Mouse (Mus musculus) limb, embryonic 14.5 days (tissue): ENCODE results near the gene Tpsb2. TPM values are rescaled to one million over a fixed set of nuclear protein-coding genes. Genes with fewer than 3 reads are reported as not detected.

Experiments
- ATAC-seq: fragments of 200-750 bp; cut with Nextera tagmentation; 2 replicates; pipeline ENCODE4 v1.8.0; 2017; ENCODE audit warnings: low read depth, moderate number of reproducible peaks, moderate TSS enrichment; ENCODE audit not compliant: low FRiP score
- DNase-seq: peaks from one replicate; pipeline ENCODE4 v3.0.0-alpha.2; 2015; ENCODE audit warnings: low spot score
- H3K27ac ChIP-seq: fragments of 300-500 bp; sonication (generic); replicated peaks from 2 replicates; pipeline ENCODE4 v1.5.1; 2014; ENCODE audit warnings: low read depth, mild to moderate bottlenecking, low read length, moderate library complexity, mixed read lengths
- H3K27me3 ChIP-seq: fragments of 300-500 bp; sonication (generic); 2 replicates; pipeline ENCODE4 v1.6.1; 2014; ENCODE audit warnings: low read length, mixed read lengths; ENCODE audit not compliant: control insufficient read depth, insufficient read depth
- H3K36me3 ChIP-seq: fragments of 300-500 bp; sonication (generic); 2 replicates; pipeline ENCODE4 v1.6.1; 2014; ENCODE audit warnings: mild to moderate bottlenecking, low read length, moderate library complexity, mixed read lengths; ENCODE audit not compliant: control insufficient read depth, insufficient read depth
- H3K4me1 ChIP-seq: fragments of 300-500 bp; sonication (generic); 2 replicates; pipeline ENCODE4 v1.6.1; 2014; ENCODE audit warnings: antibody characterized with exemption, low read length, mixed read lengths; ENCODE audit not compliant: control insufficient read depth, insufficient read depth
- H3K4me2 ChIP-seq: fragments of 300-500 bp; sonication (generic); replicated peaks from 2 replicates; pipeline ENCODE4 v1.6.1; 2014; ENCODE audit warnings: low read depth, mild to moderate bottlenecking, low read length, moderate library complexity; ENCODE audit not compliant: severe bottlenecking
- H3K4me3 ChIP-seq: fragments of 300-500 bp; sonication (generic); replicated peaks from 2 replicates; pipeline ENCODE4 v1.5.1; 2014; ENCODE audit warnings: low read length
- H3K9ac ChIP-seq: fragments of 300-500 bp; sonication (generic); 2 replicates; pipeline ENCODE4 v1.6.1; 2014; ENCODE audit warnings: mild to moderate bottlenecking, low read depth, low read length, moderate library complexity; ENCODE audit not compliant: severe bottlenecking
- H3K9me3 ChIP-seq: fragments of 300-500 bp; sonication (generic); 2 replicates; pipeline ENCODE4 v1.6.1; 2016; ENCODE audit warnings: low read length; ENCODE audit not compliant: control insufficient read depth
- POLR2A ChIP-seq: fragments of 200-500 bp; IDR thresholded peaks from 2 replicates; pipeline ENCODE4 v1.8.0; 2012; ENCODE audit warnings: inconsistent platforms, mild to moderate bottlenecking, moderate library complexity, borderline replicate concordance; ENCODE audit not compliant: insufficient read depth, insufficient read length; ENCODE audit errors: extremely low read depth
- WGBS: fragments of 180-500 bp; shearing (Covaris S2); extraction: QIAGEN DNeasy Blood & Tissue Kit; methylation state at CpG from one replicate; pipeline ENCODE4 v1.1.7; 2014; 5-methylcytosine and 5-hydroxymethylcytosine counted together
- polyA plus RNA-seq, 2 experiments: library from polyadenylated mRNA; depleted of rRNA in 1 of 2; stranded (reverse) in 1 of 2; unstranded in 1 of 2; fragments of >200 nt; fragmentation: Nextera tagmentation in 1 of 2; extraction: Ambion mirVana in 1 of 2; gene quantifications; 2 replicates each; pipeline versions ENCODE4 v1.2.1 to v1.2.3; 2012 to 2014

Tpsb2 gene
- polyA plus RNA-seq, 2 experiments, result 31.8 to 83.8 TPM

DNA sequence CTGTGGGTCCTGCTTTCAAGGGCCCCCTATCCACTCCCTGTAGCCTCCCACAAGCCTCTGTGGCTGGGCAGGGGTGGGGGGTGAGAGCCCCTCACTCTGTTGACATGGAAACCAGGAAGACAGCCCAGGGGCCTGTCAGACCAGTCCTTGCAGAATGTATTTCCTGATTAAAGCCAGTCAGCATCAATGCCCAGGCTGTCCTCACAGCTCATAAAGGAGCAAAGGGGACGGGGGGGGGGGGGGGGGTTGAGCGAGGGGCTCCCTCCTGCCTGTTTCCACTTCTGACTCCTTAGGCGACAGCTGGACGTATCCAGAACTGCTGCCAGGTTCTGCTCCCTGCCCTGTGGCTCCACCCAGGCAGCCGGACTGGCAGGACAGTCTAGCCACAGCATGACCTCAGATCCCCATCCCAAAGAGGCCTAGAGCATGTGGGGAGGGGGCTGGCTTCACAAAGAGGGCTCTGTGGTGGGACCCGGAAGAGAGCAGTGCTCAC is 49.4 kb downstream of the Tpsb2 start:
- Histone ChIP-seq H3K4me1 (peaks cover 68% of the 10 kb centered on the region), H3K27me3 (no peaks in the 10 kb centered on the region), H3K9ac (peak overlapping the region; percentile 34), H3K36me3 (no peaks in the 10 kb centered on the region; the same call in 1 of the 2 replicates), H3K27ac (peak overlapping the region; percentile 79), H3K4me2 (peak overlapping the region; percentile 34), H3K9me3 (no peaks in the 10 kb centered on the region), H3K4me3 (no peak overlapping the region)
- no peak for TF ChIP-seq POLR2A
- peak; percentile 65 for ATAC-seq
- no peak for DNase-seq
- WGBS, result 3% methylated on average over 5 of the region's 6 CpGs

DNA sequence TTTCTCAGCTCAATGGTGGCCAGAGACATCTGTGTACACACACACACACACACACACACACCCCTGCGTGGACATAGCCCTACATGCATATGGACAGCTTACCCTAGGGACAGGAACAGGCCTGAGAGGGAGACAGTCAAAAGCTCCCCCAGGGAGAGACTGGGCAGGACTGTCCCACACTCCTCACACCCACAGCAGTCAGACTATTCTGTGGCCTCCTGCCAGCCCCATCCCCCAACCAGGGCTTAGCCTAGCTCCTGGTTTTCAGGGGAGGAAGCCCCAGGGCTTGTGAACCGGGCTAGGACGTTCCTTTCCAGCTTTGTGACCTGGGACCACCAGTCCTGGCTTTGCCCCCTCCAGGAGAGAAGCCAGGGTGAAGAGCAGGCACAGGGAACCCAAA is 50.1 kb downstream of the Tpsb2 start:
- H3K27me3 ChIP-seq, result no peaks in the 10 kb centered on the region
- peak overlapping the region; percentile 34; the same call in 1 of the 2 replicates for H3K9ac ChIP-seq
- ATAC-seq (no peak), DNase-seq (peak; percentile 52)
- no peaks in the 10 kb centered on the region; the same call in 1 of the 2 replicates for H3K36me3 ChIP-seq
- peak overlapping the region; percentile 34 for H3K4me2 ChIP-seq
- TF ChIP-seq POLR2A, result no peak
- peak overlapping the region; percentile 79 for H3K27ac ChIP-seq
- WGBS, result 10% methylated on average over 3 of the region's 3 CpGs
- no peak overlapping the region for H3K4me3 ChIP-seq
- H3K9me3 ChIP-seq, result no peaks in the 10 kb centered on the region
- peaks cover 69% of the 10 kb centered on the region for H3K4me1 ChIP-seq

DNA sequence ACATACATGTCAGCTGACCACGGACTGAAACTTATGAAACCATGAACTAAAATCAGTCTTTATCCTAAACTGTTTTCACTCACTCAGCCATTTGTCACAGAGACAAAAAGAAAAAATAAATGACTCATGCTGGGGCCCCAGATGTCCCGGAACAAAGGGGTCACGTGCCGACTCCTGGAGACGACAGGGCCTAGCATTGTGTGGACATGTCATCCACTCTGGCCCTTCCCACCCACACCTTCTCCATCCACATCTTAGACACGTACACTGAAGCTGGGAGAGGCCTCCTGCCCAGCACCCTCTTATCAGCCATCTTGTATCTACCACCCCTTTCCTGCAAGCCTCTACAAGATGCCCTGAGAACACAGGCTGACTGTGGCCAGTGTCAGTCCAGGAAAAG is 51.9 kb downstream of the Tpsb2 start:
- TF ChIP-seq POLR2A, result no peak
- Histone ChIP-seq H3K9me3 (no peaks in the 10 kb centered on the region), H3K36me3 (peaks cover 4% of the 10 kb centered on the region; the same call in 1 of the 2 replicates), H3K27me3 (no peaks in the 10 kb centered on the region), H3K27ac (no peak overlapping the region), H3K4me2 (no peak overlapping the region), H3K4me3 (no peak overlapping the region), H3K9ac (no peak overlapping the region), H3K4me1 (peaks cover 65% of the 10 kb centered on the region)
- WGBS, result 86% methylated on average over 6 of the region's 6 CpGs
- ATAC-seq (no peak), DNase-seq (no peak)

Other genes with a start within 250 kb of the Tpsb2 start
- gene Ptx4, start 245.5 kb upstream of the Tpsb2 start, polyA plus RNA-seq (2012; rRNA removed), result 1.8 and 2.3 TPM in 2 replicates
- 2.0 and 2.7 TPM in 2 replicates for gene Ptx4, start 245.5 kb upstream of the Tpsb2 start, polyA plus RNA-seq (2014; fragmentation: Nextera tagmentation; extraction: Ambion mirVana)
- gene Clcn7, start 232.9 kb upstream of the Tpsb2 start, polyA plus RNA-seq (2012; rRNA removed), result 32.4 and 40.1 TPM in 2 replicates
- gene Clcn7, start 232.9 kb upstream of the Tpsb2 start, polyA plus RNA-seq (2014; fragmentation: Nextera tagmentation; extraction: Ambion mirVana), result 21.3 and 26.3 TPM in 2 replicates
- 0.03 TPM in 1 of 2 replicates, not detected in the other for gene Ccdc154, start 203.8 kb upstream of the Tpsb2 start, polyA plus RNA-seq (2012; rRNA removed)
- not detected in 2 replicates for gene Ccdc154, start 203.8 kb upstream of the Tpsb2 start, polyA plus RNA-seq (2014; fragmentation: Nextera tagmentation; extraction: Ambion mirVana)
- not detected in 2 replicates for gene Gm38655, start 190.8 kb upstream of the Tpsb2 start, polyA plus RNA-seq (2012; rRNA removed)
- not detected in 2 replicates for gene Gm38655, start 190.8 kb upstream of the Tpsb2 start, polyA plus RNA-seq (2014; fragmentation: Nextera tagmentation; extraction: Ambion mirVana)
- gene BC003965, start 181.8 kb upstream of the Tpsb2 start, polyA plus RNA-seq (2012; rRNA removed), result 27.1 and 27.3 TPM in 2 replicates
- 28.6 and 28.8 TPM in 2 replicates for gene BC003965, start 181.8 kb upstream of the Tpsb2 start, polyA plus RNA-seq (2014; fragmentation: Nextera tagmentation; extraction: Ambion mirVana)
- gene Unkl, start 177.9 kb upstream of the Tpsb2 start, polyA plus RNA-seq (2012; rRNA removed), result 18.0 and 22.1 TPM in 2 replicates
- 6.1 and 6.3 TPM in 2 replicates for gene Unkl, start 177.9 kb upstream of the Tpsb2 start, polyA plus RNA-seq (2014; fragmentation: Nextera tagmentation; extraction: Ambion mirVana)
- gene Gnptg, start 126.2 kb upstream of the Tpsb2 start, polyA plus RNA-seq (2012; rRNA removed), result 29.4 and 34.7 TPM in 2 replicates
- 30.9 and 33.4 TPM in 2 replicates for gene Gnptg, start 126.2 kb upstream of the Tpsb2 start, polyA plus RNA-seq (2014; fragmentation: Nextera tagmentation; extraction: Ambion mirVana)
- gene Tsr3, start 126.1 kb upstream of the Tpsb2 start, polyA plus RNA-seq (2012; rRNA removed), result 40.6 and 43.7 TPM in 2 replicates
- 46.3 and 47.9 TPM in 2 replicates for gene Tsr3, start 126.1 kb upstream of the Tpsb2 start, polyA plus RNA-seq (2014; fragmentation: Nextera tagmentation; extraction: Ambion mirVana)
- 1.5 and 1.9 TPM in 2 replicates for gene Baiap3, start 109.9 kb upstream of the Tpsb2 start, polyA plus RNA-seq (2012; rRNA removed)
- 0.89 and 1.5 TPM in 2 replicates for gene Baiap3, start 109.9 kb upstream of the Tpsb2 start, polyA plus RNA-seq (2014; fragmentation: Nextera tagmentation; extraction: Ambion mirVana)
- 434 and 540 TPM in 2 replicates for gene Ube2i, start 91.7 kb upstream of the Tpsb2 start, polyA plus RNA-seq (2012; rRNA removed)
- gene Ube2i, start 91.7 kb upstream of the Tpsb2 start, polyA plus RNA-seq (2014; fragmentation: Nextera tagmentation; extraction: Ambion mirVana), result 533 and 582 TPM in 2 replicates
- gene Prss34, start 67.9 kb upstream of the Tpsb2 start, polyA plus RNA-seq (2012; rRNA removed), result 6.0 and 8.5 TPM in 2 replicates
- 6.7 and 10.6 TPM in 2 replicates for gene Prss34, start 67.9 kb upstream of the Tpsb2 start, polyA plus RNA-seq (2014; fragmentation: Nextera tagmentation; extraction: Ambion mirVana)
- 0.13 TPM in 1 of 2 replicates, not detected in the other for gene Prss28, start 57.7 kb upstream of the Tpsb2 start, polyA plus RNA-seq (2012; rRNA removed)
- gene Prss28, start 57.7 kb upstream of the Tpsb2 start, polyA plus RNA-seq (2014; fragmentation: Nextera tagmentation; extraction: Ambion mirVana), result not detected in 2 replicates
- gene Prss29, start 47.7 kb upstream of the Tpsb2 start, polyA plus RNA-seq (2012; rRNA removed), result not detected in 2 replicates
- not detected in 2 replicates for gene Prss29, start 47.7 kb upstream of the Tpsb2 start, polyA plus RNA-seq (2014; fragmentation: Nextera tagmentation; extraction: Ambion mirVana)
- 1.5 and 2.1 TPM in 2 replicates for gene Tpsab1, start 20.7 kb upstream of the Tpsb2 start, polyA plus RNA-seq (2012; rRNA removed)
- gene Tpsab1, start 20.7 kb upstream of the Tpsb2 start, polyA plus RNA-seq (2014; fragmentation: Nextera tagmentation; extraction: Ambion mirVana), result 1.2 and 2.2 TPM in 2 replicates
- gene Tpsg1, start 3.0 kb downstream of the Tpsb2 start, polyA plus RNA-seq (2012; rRNA removed), result 11.3 and 14.6 TPM in 2 replicates
- gene Tpsg1, start 3.0 kb downstream of the Tpsb2 start, polyA plus RNA-seq (2014; fragmentation: Nextera tagmentation; extraction: Ambion mirVana), result 10.2 and 14.6 TPM in 2 replicates
- gene Cacna1h, start 67.5 kb downstream of the Tpsb2 start, polyA plus RNA-seq (2012; rRNA removed), result 58.0 and 73.0 TPM in 2 replicates
- 6.9 TPM in 2 replicates for gene Cacna1h, start 67.5 kb downstream of the Tpsb2 start, polyA plus RNA-seq (2014; fragmentation: Nextera tagmentation; extraction: Ambion mirVana)
- 0.05 and 0.08 TPM in 2 replicates for gene Tekt4, start 88.3 kb downstream of the Tpsb2 start, polyA plus RNA-seq (2012; rRNA removed)
- gene Tekt4, start 88.3 kb downstream of the Tpsb2 start, polyA plus RNA-seq (2014; fragmentation: Nextera tagmentation; extraction: Ambion mirVana), result not detected in 2 replicates
- 0.09 TPM in 2 replicates for gene Sstr5, start 131.0 kb downstream of the Tpsb2 start, polyA plus RNA-seq (2012; rRNA removed)
- 0.10 TPM in 1 of 2 replicates, not detected in the other for gene Sstr5, start 131.0 kb downstream of the Tpsb2 start, polyA plus RNA-seq (2014; fragmentation: Nextera tagmentation; extraction: Ambion mirVana)
- gene Sox8, start 204.4 kb downstream of the Tpsb2 start, polyA plus RNA-seq (2012; rRNA removed), result 16.3 and 23.4 TPM in 2 replicates
- 12.6 and 16.7 TPM in 2 replicates for gene Sox8, start 204.4 kb downstream of the Tpsb2 start, polyA plus RNA-seq (2014; fragmentation: Nextera tagmentation; extraction: Ambion mirVana)
- 20.3 and 26.3 TPM in 2 replicates for gene Lmf1, start 212.8 kb downstream of the Tpsb2 start, polyA plus RNA-seq (2012; rRNA removed)
- gene Lmf1, start 212.8 kb downstream of the Tpsb2 start, polyA plus RNA-seq (2014; fragmentation: Nextera tagmentation; extraction: Ambion mirVana), result 26.9 and 28.7 TPM in 2 replicates